Mouse (Mus musculus) layer of hippocampus, adult 18-20 months (tissue): ENCODE results near the gene Ak3. TPM values are rescaled to one million over a fixed set of nuclear protein-coding genes. Genes with fewer than 3 reads are reported as not detected.
A peak's percentile ranks its signal among the peaks of the same experiment; 100 is the strongest.

ENCODE experiments used
- DNase-seq, 2 experiments: peaks; one replicate each; pipeline ENCODE4 v3.0.0; 2022; ENCODE audit warnings: low spot score in 2 of 2
- long read RNA-seq: library from polyadenylated mRNA; stranded (forward); transcript quantifications from one replicate; pipeline ENCODE4 v2.0.0, GENCODE M21; 2021
- total RNA-seq, 2 experiments: library from RNA; stranded (reverse); gene quantifications; 2 replicates each; pipeline ENCODE4 v1.2.3; 2021

The Ak3 gene
- 10 to 100 TPM; 53.6 to 56.3 TPM for total RNA-seq
- long read RNA-seq, transcript Ak3-201 (5 exons, 2,809 nt), result major isoform, 51 of 59 reads
- long read RNA-seq, partial matches to known transcripts, result 2 of 59 reads
- long read RNA-seq, other reads (novel, unspliced or antisense), result 6 of 59 reads

GRCm38 (mm10) chr19:29047334-29048170 lies at the start of gene Ak3:
Ak3 (minus strand) TSS chr19:29047961.
- peak; percentile 66 to 78 for DNase-seq

- DNase-seq, result no peak
Observed at GRCm38 (mm10) chr19:29092194-29092593, 44.4 kb upstream of the Ak3 start.

- DNase-seq, result no peak
Observed at GRCm38 (mm10) chr19:29088628-29089027, 40.9 kb upstream of the Ak3 start.

- peak in 1 of 2 experiments; percentile 40 for DNase-seq
Observed at GRCm38 (mm10) chr19:29074802-29075201, 27.0 kb upstream of the Ak3 start.

- no peak for DNase-seq
Observed at GRCm38 (mm10) chr19:29069195-29069594, 21.4 kb upstream of the Ak3 start.

GRCm38 (mm10) chr19:29066981-29067471 lies 19.3 kb upstream of the Ak3 start:
- DNase-seq, result peak in 1 of 2 experiments; percentile 73

- DNase-seq, result no peak
Observed at GRCm38 (mm10) chr19:29064451-29065102, 16.8 kb upstream of the Ak3 start.

- DNase-seq, result peak; percentile 77 to 95
Observed at GRCm38 (mm10) chr19:29063577-29064363, 16.0 kb upstream of the Ak3 start.

GRCm38 (mm10) chr19:29063009-29063408 lies 15.2 kb upstream of the Ak3 start:
- no peak for DNase-seq

GRCm38 (mm10) chr19:29060299-29060698 lies 12.5 kb upstream of the Ak3 start:
- no peak for DNase-seq

- DNase-seq, result no peak
Observed at GRCm38 (mm10) chr19:29059688-29060087, 11.9 kb upstream of the Ak3 start.

- DNase-seq, result no peak
Observed at GRCm38 (mm10) chr19:29058741-29059140, 11.0 kb upstream of the Ak3 start.

GRCm38 (mm10) chr19:29055469-29055868 lies 7.7 kb upstream of the Ak3 start:
- no peak for DNase-seq

- no peak for DNase-seq
Observed at GRCm38 (mm10) chr19:29054594-29054993, 6.8 kb upstream of the Ak3 start.

- DNase-seq, result no peak
Observed at GRCm38 (mm10) chr19:29052786-29053185, 5.0 kb upstream of the Ak3 start.

GRCm38 (mm10) chr19:29050186-29050980 lies 2.6 kb upstream of the Ak3 start:
- DNase-seq, result no peak

GRCm38 (mm10) chr19:29049401-29050075 lies 1.8 kb upstream of the Ak3 start:
- DNase-seq, result no peak

GRCm38 (mm10) chr19:29046961-29047333 lies 814 bp downstream of the Ak3 start:
- no peak for DNase-seq

- DNase-seq, result no peak
Observed at GRCm38 (mm10) chr19:29045956-29046650, 1.7 kb downstream of the Ak3 start.
